Mouse (Mus musculus) liver, postnatal 0 days (tissue): ENCODE results near the gene Gm20388.

Experiments
- CTCF ChIP-seq: sonication (generic); IDR thresholded peaks from 2 replicates; pipeline ENCODE4 v1.5.1; 2016; ENCODE audit warnings: antibody characterized with exemption, low read depth
- EP300 ChIP-seq: IDR thresholded peaks from 2 replicates; pipeline ENCODE4 v1.6.1; 2016; ENCODE audit warnings: antibody characterized with exemption, low read depth, mild to moderate bottlenecking

GRCm38 (mm10) chr8:119862390-119862734 lies 48.3 kb upstream of the Gm20388 start:
- TF ChIP-seq CTCF: no peak
- no peak for TF ChIP-seq EP300
